Mouse (Mus musculus) intestine, embryonic 14.5 days (tissue): ENCODE results near the gene 3110082I17Rik. TPM values are rescaled to one million over a fixed set of nuclear protein-coding genes. Genes with fewer than 3 reads are reported as not detected.
A peak's percentile ranks its signal among the peaks of the same experiment; 100 is the strongest.

Experiments used
- ATAC-seq: fragments of 200-750 bp; cut with Nextera tagmentation; replicated peaks from 2 replicates; pipeline ENCODE4 v1.8.0; 2017; ENCODE audit warnings: low read depth, moderate number of reproducible peaks, moderate TSS enrichment, moderate library complexity; ENCODE audit not compliant: low FRiP score, low TSS enrichment
- DNase-seq: peaks from one replicate; pipeline ENCODE4 v3.0.0-alpha.2; 2018; ENCODE audit warnings: low spot score
- H3K27ac ChIP-seq: fragments of 300-500 bp; sonication (generic); 2 replicates; pipeline ENCODE4 v1.5.1; 2014; ENCODE audit warnings: low read depth, mild to moderate bottlenecking, control low read depth
- H3K27me3 ChIP-seq: fragments of 300-500 bp; sonication (generic); replicated peaks from 2 replicates; pipeline ENCODE4 v1.6.1; 2014; ENCODE audit warnings: low read length, control low read depth; ENCODE audit not compliant: control insufficient read depth, insufficient read depth
- H3K36me3 ChIP-seq: fragments of 300-500 bp; sonication (generic); 2 replicates; pipeline ENCODE4 v1.6.1; 2014; ENCODE audit warnings: low read length, control low read depth; ENCODE audit not compliant: control insufficient read depth, insufficient read depth
- H3K4me1 ChIP-seq: fragments of 300-500 bp; sonication (generic); replicated peaks from 2 replicates; pipeline ENCODE4 v1.6.1; 2014; ENCODE audit warnings: low read length, control low read depth, mixed read lengths; ENCODE audit not compliant: control insufficient read depth, insufficient read depth
- H3K4me2 ChIP-seq: fragments of 300-500 bp; sonication (generic); 2 replicates; pipeline ENCODE4 v1.6.1; 2014; ENCODE audit warnings: low read length
- H3K4me3 ChIP-seq: fragments of 300-500 bp; sonication (generic); 2 replicates; pipeline ENCODE4 v1.5.1; 2014; ENCODE audit warnings: low read depth, low read length, control low read depth, mixed read lengths
- H3K9ac ChIP-seq: fragments of 300-500 bp; sonication (generic); 2 replicates; pipeline ENCODE4 v1.6.1; 2014; ENCODE audit warnings: mild to moderate bottlenecking, low read length
- H3K9me3 ChIP-seq: fragments of 300-500 bp; sonication (generic); 2 replicates; pipeline ENCODE4 v1.6.1; 2016; ENCODE audit warnings: low read length, control low read depth; ENCODE audit not compliant: control insufficient read depth
- WGBS: fragments of 180-500 bp; shearing (Covaris S2); extraction: QIAGEN DNeasy Blood & Tissue Kit; methylation state at CpG from one replicate; pipeline ENCODE4 v1.1.7; 2014; 5-methylcytosine and 5-hydroxymethylcytosine counted together
- polyA plus RNA-seq: library from polyadenylated mRNA; unstranded; fragments of >200 nt; fragmentation: Nextera tagmentation; extraction: Ambion mirVana; gene quantifications from 2 replicates; pipeline ENCODE4 v1.2.1, GENCODE M21; 2014

The 3110082I17Rik gene
- polyA plus RNA-seq, 1 experiment from 2014 or later = 44.4 TPM

DNA sequence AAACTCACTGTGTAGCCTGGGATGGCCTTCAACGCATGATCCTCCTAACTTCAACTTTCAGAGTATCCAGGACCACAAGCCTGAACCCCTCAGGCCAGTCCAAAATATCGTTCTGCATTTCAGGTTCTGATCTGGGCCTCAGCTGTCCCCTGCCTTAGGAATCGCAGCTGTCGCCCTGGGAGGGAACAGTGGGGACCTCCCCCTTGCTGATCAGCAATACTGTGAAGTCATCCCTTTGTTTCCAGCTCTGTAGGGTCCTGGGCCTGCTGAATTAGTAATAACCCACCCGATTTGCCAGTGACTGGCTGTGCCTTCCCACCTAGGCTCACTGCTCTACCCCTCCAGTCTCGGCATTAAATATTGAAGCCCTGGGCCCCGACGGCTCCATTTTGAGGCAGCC lies 31.0 kb upstream of the 3110082I17Rik start:
- H3K36me3 ChIP-seq = no peaks in the 10 kb centered on the region
- H3K4me3 ChIP-seq = no peak overlapping the region
- no peak overlapping the region for H3K4me2 ChIP-seq
- peaks cover 2% of the 10 kb centered on the region; the same call in 1 of the 2 replicates for H3K27me3 ChIP-seq
- H3K4me1 ChIP-seq = no peaks in the 10 kb centered on the region
- no peak for ATAC-seq
- WGBS = 65% methylated on average over 8 of the region's 8 CpGs
- no peaks in the 10 kb centered on the region for H3K9me3 ChIP-seq
- DNase-seq = no peak
- no peak overlapping the region for H3K27ac ChIP-seq
- no peak overlapping the region for H3K9ac ChIP-seq

DNA sequence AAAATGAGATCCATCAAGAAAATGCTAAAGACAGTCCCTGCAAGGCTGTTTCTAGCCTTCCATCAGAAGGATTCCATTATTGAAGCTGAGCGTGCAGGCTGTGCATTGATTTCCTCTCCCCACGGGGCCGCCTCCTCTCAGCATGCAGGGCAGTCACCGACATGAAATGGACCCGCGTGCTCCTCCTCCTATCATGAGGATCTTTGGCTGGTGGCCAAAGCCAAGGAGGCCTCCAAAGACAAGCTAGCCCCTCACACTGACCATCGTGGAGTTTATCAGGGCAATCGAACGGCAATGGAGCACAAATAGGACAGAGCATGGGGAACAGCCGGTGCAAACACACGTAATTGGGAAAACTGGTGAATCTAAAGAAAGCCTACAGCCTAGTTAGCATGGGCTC lies 29.8 kb upstream of the 3110082I17Rik start:
- Histone ChIP-seq H3K4me1 (no peaks in the 10 kb centered on the region), H3K27me3 (no peaks in the 10 kb centered on the region; the same call in 1 of the 2 replicates), H3K36me3 (no peaks in the 10 kb centered on the region), H3K9ac (no peak overlapping the region), H3K27ac (no peak overlapping the region), H3K4me2 (no peak overlapping the region), H3K4me3 (no peak overlapping the region), H3K9me3 (no peaks in the 10 kb centered on the region)
- 81% methylated on average over 11 of the region's 11 CpGs for WGBS
- ATAC-seq (no peak), DNase-seq (no peak)

DNA sequence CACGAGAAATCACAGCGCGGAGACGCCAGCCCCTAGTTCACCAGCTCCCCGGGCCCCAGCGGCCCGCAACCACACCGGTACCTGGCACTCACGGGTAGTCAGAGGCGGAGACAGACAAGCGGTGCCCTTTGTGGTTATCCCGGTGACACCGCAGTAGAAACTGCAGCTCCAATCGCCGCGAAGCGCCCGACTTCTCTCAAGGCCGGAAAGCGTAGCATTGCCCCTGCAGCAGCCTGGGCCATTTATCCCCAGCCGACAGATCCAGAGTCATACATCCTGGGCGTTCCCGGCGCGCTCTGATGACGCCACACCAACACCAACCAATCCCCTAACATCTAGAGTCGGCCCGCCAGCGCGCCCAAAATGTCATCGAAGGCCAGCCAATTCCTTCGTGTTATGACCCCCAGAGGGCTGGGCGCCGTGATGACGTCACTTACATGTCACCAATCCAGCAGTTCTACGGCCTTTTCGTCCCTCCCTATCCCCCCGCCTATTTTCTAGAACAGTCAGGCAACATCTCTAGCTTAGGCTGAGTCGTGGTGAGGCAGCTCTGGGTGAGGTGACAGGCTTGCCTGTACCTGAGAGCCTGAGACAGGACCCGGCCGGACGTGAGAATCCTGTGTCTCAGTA lies 24.0 kb upstream of the 3110082I17Rik start, which contains the start of gene Zfand2a:
Zfand2a (minus strand) TSS at position 365 of the 630 bp plus-strand sequence.
- peak; percentile 98 for ATAC-seq
- WGBS = 1% methylated on average over 42 of the region's 42 CpGs
- DNase-seq = peak; percentile 100
- H3K4me2 ChIP-seq = peak within 1 kb of the TSS; percentile 63
- peak within 1 kb of the TSS; percentile 63; the same call in 1 of the 2 replicates for H3K27ac ChIP-seq
- H3K4me1 ChIP-seq = peaks cover 9% of the 10 kb centered on the region
- no peaks in the 10 kb centered on the region for H3K9me3 ChIP-seq
- H3K4me3 ChIP-seq = peak within 1 kb of the TSS; percentile 97
- peak within 1 kb of the TSS; percentile 80 for H3K9ac ChIP-seq
- H3K27me3 ChIP-seq = no peaks in the 10 kb centered on the region
- peaks cover 31% of the 10 kb centered on the region for H3K36me3 ChIP-seq

DNA sequence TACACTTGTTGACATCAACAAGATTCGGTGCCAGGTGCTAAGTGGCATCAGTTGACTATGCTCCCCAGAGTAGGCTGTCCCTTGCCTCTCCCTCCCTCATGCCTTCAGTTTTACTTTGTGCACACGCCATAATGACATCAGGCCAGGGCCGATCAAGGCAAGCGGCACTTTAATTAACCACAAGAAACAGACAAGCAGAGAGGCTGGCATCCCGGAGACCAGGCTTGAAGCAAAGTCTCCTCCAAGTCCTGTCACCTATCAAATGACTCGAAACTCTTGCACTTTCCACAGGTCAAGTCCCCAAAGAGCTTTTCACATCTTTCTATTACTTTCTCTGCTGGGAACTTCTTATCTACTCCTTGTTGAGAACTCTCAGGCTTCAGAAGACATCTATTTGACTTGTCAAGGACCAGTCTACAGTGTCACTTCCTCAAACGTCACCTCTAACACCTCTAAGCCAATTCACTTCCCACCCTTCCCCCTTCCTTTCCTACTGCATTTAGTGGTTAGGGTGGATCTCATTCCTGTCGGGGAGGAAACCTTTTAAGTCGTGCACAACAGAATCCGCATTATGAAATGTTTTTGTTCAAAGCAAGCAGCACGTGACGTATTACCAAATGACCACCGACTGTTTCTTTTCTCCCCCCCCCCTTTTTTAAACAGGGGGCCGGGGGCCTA lies 23.0 kb upstream of the 3110082I17Rik start:
- Histone ChIP-seq H3K4me1 (peaks cover 9% of the 10 kb centered on the region), H3K27ac (no peak overlapping the region), H3K36me3 (peaks cover 41% of the 10 kb centered on the region), H3K4me3 (peak overlapping the region; percentile 97), H3K4me2 (peak overlapping the region; percentile 63), H3K9me3 (no peaks in the 10 kb centered on the region), H3K27me3 (no peaks in the 10 kb centered on the region), H3K9ac (peak overlapping the region; percentile 80)
- DNase-seq (no peak), ATAC-seq (no peak)
- WGBS = 62% methylated on average over 14 of the region's 14 CpGs

DNA sequence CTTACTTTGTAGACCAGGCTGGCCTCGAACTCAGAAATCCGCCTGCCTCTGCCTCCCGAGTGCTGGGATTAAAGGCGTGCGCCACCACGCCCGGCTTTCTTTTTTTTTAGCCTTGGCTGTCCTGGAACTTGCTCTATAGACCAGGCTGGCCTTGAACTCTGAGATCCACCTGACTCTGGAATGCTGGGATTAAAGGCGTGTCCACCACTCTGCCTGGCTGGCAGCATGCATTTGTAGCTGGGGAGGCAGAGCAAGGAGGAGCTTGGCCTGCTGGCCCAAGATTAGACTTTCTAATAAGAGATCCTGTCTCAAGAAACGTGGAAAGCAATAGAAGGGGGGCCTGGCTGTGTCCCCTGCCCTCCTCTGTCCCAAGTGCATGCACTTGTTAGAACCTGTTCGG lies 20.1 kb upstream of the 3110082I17Rik start:
- H3K27me3 ChIP-seq = no peaks in the 10 kb centered on the region
- no peak overlapping the region for H3K4me3 ChIP-seq
- H3K9me3 ChIP-seq = no peaks in the 10 kb centered on the region
- H3K4me2 ChIP-seq = no peak overlapping the region
- no peak overlapping the region for H3K9ac ChIP-seq
- ATAC-seq (no peak), DNase-seq (no peak)
- peaks cover 9% of the 10 kb centered on the region for H3K4me1 ChIP-seq
- no peak overlapping the region for H3K27ac ChIP-seq
- H3K36me3 ChIP-seq = peaks cover 70% of the 10 kb centered on the region
- 85% methylated on average over 9 of the region's 10 CpGs for WGBS

DNA sequence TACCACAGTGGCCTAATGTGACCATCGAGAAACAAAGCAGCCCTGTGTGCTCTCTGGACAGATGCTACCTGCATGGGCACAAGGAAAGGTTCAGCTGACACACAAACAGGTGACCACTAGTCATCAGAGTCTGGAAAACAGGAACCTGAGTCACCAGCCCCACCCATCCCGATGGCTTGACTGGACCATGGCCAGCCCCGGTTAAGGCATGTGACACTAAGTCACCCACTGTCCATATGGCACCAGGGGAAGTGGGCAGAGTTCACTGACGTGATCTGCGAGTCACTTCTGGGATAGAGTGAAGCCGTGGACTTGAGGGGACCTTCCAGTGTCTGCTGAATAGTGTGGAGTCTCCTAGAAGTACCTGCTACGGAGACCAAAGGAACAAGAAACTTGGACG lies 18.8 kb upstream of the 3110082I17Rik start:
- no peaks in the 10 kb centered on the region for H3K9me3 ChIP-seq
- no peaks in the 10 kb centered on the region for H3K27me3 ChIP-seq
- ATAC-seq (no peak), DNase-seq (no peak)
- 92% methylated on average over 8 of the region's 8 CpGs for WGBS
- H3K4me1 ChIP-seq = peaks cover 9% of the 10 kb centered on the region
- no peak overlapping the region for H3K4me2 ChIP-seq
- H3K36me3 ChIP-seq = peaks cover 83% of the 10 kb centered on the region
- H3K9ac ChIP-seq = no peak overlapping the region
- no peak overlapping the region for H3K4me3 ChIP-seq
- no peak overlapping the region for H3K27ac ChIP-seq

DNA sequence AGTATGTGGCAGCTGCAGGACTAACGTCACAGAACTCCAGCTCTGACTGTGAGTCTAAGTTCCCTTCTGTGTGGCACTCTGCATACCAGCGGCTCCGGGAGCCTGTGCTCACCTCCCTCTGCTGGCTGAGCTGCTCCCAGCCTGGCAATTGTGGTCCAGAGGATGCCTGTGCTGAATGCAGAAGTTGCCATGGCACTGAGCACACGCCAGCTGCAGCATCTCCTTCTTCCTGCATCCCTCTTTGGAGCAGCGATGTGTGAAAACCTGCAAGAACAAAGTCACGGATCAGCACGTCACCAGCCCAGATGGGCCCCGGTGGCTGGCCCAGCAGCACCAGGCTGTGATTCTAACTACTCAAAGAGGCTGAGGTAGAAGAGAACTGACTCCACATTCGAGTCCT lies 14.4 kb upstream of the 3110082I17Rik start:
- H3K27me3 ChIP-seq = no peaks in the 10 kb centered on the region
- ATAC-seq (no peak), DNase-seq (no peak)
- peaks cover 90% of the 10 kb centered on the region for H3K36me3 ChIP-seq
- H3K9ac ChIP-seq = no peak overlapping the region
- WGBS = 88% methylated on average over 9 of the region's 9 CpGs
- no peak overlapping the region for H3K27ac ChIP-seq
- H3K4me1 ChIP-seq = no peaks in the 10 kb centered on the region
- no peaks in the 10 kb centered on the region for H3K9me3 ChIP-seq
- no peak overlapping the region for H3K4me3 ChIP-seq
- H3K4me2 ChIP-seq = no peak overlapping the region

DNA sequence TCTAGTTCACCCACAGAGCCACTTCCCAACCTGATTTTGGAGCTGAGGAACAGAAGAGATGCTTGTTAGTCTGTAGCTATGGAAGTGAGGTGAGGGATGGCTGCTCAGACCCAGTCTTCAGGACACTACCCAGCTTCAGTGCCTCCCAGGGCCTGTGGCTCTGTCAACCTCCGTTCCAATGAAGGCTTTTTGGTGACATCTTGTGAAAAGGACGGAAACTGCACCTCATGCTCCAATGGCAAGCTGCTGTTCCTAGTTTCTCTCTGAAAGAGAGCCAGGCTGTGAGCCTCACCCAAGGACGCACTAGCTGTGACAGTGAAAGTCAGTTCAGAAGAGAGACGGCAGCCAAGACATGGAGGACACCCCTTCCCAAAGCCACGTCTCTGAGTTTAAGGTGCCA lies 7.7 kb upstream of the 3110082I17Rik start:
- no peak for ATAC-seq
- Histone ChIP-seq H3K4me1 (no peaks in the 10 kb centered on the region), H3K36me3 (peaks cover 23% of the 10 kb centered on the region), H3K4me3 (no peak overlapping the region), H3K27me3 (no peaks in the 10 kb centered on the region), H3K9me3 (no peaks in the 10 kb centered on the region), H3K9ac (no peak overlapping the region), H3K27ac (no peak overlapping the region), H3K4me2 (no peak overlapping the region)
- 50% methylated on average over 5 of the region's 5 CpGs for WGBS
- no peak for DNase-seq

DNA sequence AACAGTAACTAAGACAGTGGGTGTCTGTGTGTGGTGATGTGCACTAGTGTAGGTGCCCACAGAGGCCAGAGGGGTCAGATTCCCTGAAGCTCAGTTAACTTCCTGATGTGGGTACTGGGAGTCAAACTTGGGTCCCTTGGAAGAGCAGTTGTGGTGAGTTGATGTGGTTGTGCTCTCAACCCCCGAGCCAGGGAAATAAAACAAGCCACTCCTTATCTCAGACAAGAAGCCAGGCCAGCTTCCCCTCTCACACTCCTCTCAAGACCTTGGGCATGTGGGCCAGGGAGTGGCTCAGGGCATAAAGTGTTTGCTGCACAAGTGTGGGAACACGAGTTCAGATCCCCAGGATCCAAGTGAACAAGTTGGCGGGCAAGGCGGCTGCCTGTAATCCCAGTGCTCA lies 6.5 kb upstream of the 3110082I17Rik start:
- Histone ChIP-seq H3K27me3 (no peaks in the 10 kb centered on the region), H3K9me3 (no peaks in the 10 kb centered on the region), H3K4me3 (no peak overlapping the region), H3K36me3 (peaks cover 11% of the 10 kb centered on the region), H3K4me2 (no peak overlapping the region), H3K27ac (no peak overlapping the region), H3K4me1 (no peaks in the 10 kb centered on the region), H3K9ac (no peak overlapping the region)
- DNase-seq (no peak), ATAC-seq (no peak)
- WGBS = 71% methylated on average over 4 of the region's 4 CpGs
